Mouse (Mus musculus): ENCODE measurements around the gene Prpf6. TPM values are rescaled to one million over a fixed set of nuclear protein-coding genes. Genes with fewer than 3 reads are reported as not detected.

The Prpf6 gene
- total RNA-seq, 2 experiments from 2014 or later = 52.8 to 53.2 TPM

DNA sequence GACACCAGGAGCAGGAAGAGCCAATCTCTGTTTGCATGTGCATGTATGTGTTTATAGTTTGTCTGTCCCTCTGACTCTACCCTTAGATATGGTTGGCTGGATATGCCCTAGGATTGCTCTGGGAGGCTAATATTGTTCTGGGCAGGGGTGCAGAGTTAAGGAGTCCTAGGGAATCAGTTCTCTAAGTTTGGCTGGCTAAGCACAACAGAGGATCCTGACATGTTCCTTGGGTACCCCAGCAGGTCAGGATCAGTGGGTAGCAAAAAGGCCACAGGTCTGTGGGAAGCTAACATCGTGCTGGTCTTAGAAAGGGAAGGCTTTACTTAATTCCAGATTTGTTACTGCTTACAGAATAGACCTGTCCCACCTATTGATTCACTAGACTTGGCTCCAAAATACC, 12.0 kb upstream of the Prpf6 start:
- DNase-seq (ENCODE audit: low spot score in 2 of 2) = peak in 1 of 2 experiments; percentile 8

DNA sequence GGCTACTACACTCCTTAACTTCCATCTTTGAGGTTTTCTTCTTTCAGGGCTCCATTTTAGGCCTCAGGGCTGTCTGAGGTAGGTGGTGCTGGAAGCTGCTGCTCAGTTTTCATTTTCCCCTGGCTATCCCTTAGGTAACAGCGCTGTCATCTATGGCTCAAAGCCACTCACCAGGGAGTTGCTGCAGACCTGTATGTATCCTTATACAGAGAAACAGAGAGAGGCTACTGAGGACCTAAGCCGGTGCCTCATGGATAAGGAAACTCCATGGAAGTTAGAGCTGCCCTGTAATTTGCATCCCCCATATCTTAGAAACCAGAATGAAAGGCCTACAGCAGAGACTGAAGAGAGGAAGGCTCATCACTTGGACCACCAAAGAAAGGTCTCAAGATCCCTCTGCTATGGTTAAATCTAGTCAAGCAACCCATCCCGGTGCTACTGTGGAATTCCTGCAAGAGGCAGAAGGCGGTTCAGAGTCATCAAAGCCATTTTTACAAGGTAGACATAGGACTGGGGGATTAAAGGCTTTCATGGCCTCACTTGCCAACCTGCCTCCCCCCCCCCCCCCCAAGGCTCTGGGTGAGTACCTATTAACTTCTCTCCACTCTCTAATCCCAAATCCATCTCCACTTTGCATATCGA, 11.4 kb upstream of the Prpf6 start:
- peak in 1 of 2 experiments; percentile 8 for DNase-seq (ENCODE audit: low spot score in 2 of 2)

DNA sequence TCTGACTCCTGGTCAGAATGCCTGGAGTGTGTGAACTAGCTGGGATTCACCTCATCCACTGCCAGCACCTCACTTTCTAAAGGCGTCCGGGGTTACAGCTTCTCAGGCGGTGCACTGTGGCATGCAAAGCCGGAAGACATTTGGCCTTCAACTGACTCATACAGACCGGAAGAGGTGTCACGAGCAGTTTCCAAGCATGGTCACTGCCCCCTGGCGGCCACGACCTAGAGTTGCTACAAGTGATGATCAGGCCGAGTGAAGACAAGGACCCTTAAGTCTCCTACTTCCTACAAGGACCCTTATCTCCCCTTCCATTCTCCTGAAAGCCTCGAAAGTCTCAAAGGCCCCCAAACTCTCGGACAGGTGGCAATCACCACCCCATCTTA, 10.7 kb upstream of the Prpf6 start:
- peak; percentile 76 to 82 for DNase-seq (ENCODE audit: low spot score in 2 of 2)

DNA sequence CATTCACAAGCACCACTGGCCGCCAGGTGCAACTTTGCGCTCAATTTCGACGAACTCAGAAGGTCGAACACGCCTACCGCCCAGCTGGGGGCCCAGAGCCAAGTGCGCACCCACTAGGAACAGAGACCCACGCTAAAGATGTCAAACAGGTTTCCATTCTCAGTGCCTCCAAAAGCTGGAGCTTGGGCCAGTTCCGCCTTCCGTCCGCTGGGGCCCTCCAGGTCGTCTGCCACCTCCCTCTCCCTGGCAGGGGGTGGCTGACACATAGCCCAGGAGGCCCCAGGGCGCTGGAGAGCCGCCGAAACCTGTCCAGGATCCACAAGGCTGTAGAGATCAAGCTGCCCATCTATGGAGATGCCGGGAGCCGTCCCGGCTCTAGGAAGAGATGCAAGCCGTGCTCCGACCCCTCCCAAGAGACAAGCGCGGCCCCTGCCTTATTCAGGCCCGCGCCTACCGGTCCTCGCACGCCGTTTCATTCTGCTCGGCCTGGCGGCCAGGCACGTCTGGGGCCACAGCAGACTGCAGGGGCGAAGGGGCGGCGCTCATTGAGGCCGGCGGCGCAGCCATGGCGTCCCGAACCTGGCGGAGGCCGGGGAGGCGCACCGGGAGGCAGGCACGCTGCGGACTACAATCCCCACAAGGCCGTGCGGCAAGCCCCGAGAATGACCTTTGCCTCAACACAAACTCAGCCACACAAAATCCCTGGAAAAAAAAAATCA, 10.1 kb upstream of the Prpf6 start:
- DNase-seq (ENCODE audit: low spot score in 2 of 2) = peak; percentile 85 to 87

DNA sequence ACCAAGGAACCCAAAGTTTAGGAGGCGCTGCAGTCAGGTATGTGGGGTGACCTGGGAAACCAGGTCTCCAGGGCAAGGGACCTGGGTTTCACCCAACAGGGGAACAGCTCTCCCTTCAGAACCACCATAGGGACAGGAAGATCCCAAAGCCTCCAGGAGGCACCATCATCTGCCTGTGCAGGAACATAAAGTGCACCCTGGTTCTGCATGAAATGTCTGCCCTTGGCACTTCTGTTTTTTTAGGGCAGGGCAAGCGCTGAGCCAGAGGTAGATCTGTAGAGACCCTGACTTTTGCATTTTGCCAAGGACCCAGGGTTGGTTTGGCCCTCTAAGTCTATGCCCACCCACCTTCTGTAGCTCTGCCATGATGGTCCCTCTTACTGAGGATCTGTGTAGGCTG, 9.3 kb upstream of the Prpf6 start:
- DNase-seq (ENCODE audit: low spot score in 2 of 2) = peak in 1 of 2 experiments; percentile 12

DNA sequence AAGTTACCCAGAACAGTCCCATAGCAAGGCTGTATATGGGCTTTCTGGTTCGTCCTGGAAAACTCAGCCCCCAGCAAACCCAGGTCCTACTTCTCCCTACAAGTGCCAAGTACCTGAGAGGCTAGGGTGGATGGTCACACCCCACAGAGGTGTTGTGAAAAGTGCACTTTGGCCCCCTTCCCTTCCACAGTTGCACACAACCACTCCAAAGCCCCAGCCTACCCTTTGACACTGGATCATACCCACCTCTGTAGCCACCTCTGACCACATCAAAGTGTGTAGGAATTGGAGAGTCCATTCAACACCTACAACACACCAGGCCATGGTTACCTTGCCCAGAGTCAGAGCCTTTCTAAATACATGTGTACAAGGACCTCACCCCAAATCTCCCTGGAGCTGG, 8.7 kb upstream of the Prpf6 start:
- peak in 1 of 2 experiments; percentile 3 for DNase-seq (ENCODE audit: low spot score in 2 of 2)

DNA sequence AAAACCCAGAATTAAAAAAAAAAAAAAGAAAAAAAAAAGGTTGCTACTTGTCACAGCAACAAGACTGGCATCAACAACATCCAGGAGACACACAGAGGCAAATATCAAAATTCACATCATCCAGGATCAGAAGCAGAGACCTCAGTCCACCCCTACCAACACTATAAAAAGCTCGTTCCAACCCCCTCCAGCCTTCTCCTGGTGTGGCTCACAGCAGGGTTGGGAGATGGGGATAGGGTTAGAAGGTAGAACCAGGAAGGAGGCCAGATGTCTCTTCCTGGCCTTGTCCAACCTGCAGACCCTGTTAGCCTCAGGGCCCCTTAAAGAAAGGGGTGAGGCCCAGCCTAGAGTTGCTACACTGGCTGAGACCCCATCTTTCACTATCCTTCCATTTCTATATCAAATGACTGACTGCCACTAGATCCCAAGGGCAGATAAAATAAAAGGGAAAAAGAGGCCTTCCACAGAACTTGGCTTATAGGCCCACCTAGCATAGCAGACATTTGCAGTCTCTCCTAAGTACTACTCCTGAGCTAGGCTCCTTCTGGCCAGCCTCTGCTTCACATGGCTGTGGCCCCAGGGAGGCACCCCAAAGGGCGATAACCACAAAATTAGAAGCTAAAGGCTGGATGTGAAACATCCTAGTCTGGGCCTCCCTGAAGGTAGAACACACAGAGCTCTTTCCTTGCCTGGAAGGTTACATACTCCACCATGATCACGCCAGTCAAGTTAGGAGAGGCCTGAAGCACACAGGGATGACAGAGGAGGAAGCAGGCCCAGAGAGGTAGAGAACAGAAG, 8.0 kb upstream of the Prpf6 start:
- DNase-seq (ENCODE audit: low spot score in 2 of 2) = peak in 1 of 2 experiments; percentile 5

DNA sequence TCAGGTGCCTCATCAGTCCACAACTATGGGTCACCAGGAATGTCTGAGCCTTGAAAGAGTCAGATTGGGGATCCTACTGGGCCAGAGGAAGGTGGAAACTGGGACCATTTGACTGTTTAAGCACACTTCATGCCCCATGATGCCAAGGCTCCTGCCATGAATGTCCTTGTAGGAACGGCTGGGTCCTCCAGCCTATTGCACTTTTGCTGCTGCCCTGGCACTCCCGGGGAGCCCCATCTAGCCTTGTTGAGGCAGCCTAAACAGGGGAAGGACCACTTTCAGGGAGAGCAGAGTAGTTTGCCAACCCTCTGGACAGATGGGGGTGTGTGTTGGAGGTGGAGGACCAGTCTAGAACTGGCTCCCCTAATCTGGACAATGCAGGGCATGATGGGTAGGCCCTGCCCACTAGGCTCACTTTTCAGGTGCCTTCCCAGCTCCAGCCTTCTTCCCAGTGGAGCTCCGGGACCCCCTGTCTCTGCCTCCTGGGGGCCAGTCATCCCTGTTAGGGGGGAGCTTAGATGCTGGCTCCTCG, 7.2 kb upstream of the Prpf6 start, which contains the start of gene Uckl1:
TSS of gene Uckl1 (minus strand) at position 482 of the 532 bp plus-strand sequence.
- DNase-seq (ENCODE audit: low spot score in 2 of 2) = no peak

DNA sequence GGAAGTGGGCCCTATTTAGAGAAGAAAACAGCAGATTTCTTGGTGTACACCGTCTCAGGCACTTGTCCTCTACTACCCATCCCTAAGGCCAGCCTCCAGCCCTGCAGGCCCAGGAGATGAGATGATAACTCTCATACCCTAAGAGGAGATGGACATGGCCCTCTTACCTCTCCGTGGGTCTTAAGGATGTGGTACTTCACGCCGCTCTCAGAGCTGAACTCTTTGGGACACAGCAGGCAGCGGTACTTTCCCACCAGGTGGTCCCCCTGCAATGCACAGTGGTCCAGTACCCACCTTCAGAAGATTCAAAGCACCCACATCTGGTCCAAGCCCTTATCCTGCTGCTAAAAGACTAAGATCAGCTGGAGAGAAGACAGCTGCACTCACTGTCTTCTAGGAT, 6.2 kb upstream of the Prpf6 start:
- no peak for DNase-seq (ENCODE audit: low spot score in 2 of 2)

DNA sequence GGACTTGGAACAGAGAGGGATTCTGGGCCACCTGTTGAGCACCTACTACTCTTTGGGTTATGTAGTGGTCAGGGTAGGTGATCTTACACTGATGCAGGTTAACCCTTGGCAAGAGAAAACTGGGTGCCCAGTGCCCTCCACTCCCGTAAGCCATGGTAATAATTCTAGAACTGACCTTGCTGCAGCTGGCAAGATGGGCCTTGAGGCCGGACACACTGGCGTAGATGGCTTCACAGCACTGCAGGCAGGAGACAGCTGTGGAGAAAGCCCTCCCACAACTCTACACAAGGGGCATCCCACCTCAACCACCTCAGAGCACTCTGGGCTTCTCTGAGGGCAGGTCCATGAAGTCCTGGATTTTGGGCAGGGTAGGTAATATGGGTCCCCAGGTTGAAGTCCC, 5.5 kb upstream of the Prpf6 start:
- DNase-seq (ENCODE audit: low spot score in 2 of 2) = no peak

DNA sequence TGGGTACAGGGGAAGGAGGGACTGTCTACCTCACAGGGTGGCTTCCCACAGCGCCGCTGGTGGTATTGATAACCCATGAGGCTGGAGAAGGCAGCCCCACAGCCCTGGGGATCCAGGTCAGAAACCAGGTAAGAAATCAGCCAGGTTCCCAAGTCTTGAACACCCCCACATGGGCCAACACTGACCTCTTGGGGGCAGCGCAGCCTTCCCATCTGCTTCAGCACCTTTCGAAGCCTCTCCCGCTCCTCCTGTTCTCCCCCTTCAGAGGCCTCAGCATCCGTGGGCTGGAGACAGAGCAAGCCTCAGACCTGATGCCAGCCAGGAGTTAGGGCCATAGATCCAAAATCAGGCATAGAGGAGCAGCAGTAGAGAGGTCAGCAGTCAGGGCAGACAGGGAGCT, 3.9 kb upstream of the Prpf6 start:
- no peak for DNase-seq (ENCODE audit: low spot score in 2 of 2)

DNA sequence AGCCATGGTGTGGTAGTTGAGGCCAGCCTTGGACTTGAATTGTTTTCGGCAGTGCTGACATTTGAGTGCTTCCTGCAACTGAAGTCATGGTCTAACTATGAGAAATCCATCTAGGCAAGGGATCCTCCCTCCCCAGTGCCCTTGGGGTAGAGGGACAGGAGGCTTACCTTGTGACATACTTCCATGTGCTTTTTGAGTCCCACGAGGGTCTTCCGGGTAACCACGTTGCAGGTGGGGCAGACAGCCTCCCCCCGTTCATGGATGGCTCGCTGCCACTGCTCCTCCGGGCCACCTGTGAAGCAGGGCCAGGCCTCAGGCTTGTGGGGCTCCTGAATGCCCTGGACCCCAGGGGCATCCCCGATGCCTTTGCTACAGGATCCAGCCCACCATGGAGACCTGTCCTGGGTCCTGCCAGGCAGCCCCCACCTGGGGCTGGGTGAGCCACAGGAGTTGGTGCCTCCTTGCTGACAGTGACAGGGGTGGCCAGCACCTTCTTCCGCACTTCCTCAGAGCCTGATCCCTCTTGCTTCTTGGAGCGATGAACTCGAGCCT, 3.4 kb upstream of the Prpf6 start:
- DNase-seq (ENCODE audit: low spot score in 2 of 2) = no peak

DNA sequence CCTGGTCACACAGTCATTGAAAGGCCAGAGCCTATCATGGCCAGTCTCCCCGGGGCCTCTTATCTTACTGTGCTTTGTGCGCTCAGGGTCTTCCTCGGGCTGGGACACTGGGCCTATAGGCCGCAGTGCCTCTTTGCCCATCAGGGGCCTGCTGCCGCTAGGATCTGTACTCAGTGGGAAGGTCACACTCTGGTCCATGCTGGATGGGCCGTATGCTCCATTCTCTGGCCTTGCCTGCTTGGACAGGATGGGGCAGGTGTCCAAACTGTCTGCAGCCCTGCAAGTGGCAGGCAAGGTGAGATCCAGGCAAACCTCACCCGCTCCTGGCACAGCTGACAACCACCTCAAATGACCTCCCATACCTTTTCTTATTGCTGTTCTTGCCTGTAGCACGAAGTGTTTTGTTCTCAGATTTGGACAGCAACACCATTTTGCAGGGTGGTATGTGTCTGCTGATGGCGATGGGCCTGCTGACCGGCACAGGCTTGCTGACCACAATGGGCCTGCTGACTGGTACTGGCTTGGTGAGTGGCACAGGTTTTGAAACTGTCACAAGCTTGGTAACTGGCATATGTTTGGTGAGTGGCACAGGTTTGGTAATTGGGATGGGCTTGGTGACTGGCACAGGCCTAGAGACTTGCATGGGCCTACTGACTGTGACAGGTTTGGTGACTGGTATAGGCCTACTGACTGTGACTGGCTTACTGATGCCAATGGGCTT, 2.5 kb upstream of the Prpf6 start:
- no peak for DNase-seq (ENCODE audit: low spot score in 2 of 2)

DNA sequence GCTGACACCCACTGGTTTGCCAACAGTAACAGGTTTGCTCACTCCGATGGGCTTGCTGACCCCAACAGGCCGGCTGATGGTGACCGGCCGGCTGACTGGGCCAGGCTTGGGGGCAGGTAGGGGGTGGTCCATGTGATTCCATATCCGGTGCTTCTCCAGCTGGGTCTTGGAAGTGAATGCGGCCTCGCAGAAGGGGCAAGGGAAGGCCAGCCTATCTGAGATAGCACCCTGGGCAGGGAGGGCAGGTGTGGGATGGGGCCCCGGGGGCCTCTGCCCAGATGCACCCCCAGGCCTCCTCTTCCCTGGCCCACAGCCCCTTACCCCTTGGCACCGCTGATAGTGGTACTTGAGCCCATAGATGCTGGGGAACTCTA, 1.9 kb upstream of the Prpf6 start:
- no peak for DNase-seq (ENCODE audit: low spot score in 2 of 2)

DNA sequence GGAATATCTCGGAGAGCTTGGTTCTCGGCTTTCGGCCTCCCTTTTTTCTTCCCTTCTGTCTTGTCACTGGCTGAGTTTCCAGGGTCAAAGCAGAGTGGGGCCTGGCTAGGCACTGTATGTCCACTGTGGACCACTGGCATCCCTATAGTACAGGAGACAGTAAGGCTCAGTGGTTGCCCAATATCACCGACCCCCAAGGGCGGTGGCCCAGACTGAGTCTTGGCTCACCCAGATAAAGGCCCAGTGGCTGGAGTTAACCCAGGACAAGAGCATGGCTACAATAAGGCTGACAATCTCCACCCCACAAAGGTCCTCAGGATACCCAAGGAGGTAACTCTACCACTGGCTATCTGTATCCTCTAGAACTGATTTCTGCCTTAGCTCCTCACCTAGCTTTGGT, 1.2 kb upstream of the Prpf6 start:
- DNase-seq (ENCODE audit: low spot score in 2 of 2) = no peak

DNA sequence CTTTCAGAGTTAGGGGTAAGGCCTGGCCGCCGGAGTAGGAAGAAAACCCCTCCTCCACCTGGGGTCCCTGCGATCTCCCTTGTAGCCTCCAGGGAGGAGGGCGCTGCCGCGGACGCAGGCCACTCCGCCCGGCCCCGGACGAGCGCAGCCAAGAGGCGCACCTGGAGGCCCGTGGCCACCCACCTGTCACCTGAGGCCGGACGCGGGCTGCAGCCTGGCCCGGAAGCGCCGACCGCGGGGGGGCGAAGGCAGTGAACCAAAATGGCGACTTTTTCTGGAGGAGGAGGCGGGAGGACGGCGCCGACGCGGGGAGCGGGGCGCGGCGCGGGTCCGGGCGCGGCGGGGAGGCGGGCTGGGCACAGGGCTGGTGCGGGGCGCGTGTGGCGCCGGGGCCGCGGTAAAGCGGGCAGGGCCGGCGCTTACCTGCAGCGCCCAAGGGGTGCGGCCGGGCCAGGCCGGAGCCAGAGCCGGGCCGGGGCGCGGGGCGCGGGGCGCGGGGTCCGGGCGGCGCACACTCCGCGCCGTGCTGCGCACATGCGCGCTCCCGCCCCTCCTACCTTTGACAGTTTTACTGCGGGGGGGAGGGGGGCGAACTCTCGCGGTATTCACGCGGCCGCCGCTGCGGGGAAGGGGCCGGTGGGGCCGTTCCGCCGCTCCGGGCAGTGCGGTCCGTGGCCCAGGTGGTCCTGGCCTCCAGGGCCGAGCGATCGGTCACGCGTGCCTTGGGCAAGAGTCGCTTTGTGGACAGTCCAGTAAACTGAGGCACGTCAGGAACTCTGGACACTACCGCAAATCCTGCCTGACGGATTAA, 768 bp downstream of the Prpf6 start, which contains the start of gene Zfp512b:
TSS of gene Zfp512b (minus strand) at position 573 of the 811 bp plus-strand sequence.
- peak; percentile 74 to 85 for DNase-seq (ENCODE audit: low spot score in 2 of 2)

DNA sequence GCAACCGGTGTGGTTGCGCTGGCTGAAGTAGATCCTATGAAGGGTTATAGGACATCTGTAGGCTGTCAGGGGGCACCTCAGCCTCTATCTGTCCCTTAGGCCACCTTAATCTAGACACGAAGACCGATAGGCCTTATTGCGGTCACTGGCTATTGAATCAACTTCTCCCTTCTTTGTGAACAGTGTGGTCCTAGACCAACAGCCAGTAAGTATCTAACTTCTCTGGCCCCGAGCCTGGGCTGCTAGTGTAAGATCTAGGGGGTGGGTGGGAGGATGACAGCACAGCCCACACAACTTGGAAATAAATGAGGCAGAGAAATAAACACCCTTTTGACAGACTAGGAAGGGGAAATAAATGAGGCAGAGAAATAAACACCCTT, 1.4 kb downstream of the Prpf6 start:
- peak in 1 of 2 experiments; percentile 30 for DNase-seq (ENCODE audit: low spot score in 2 of 2)

DNA sequence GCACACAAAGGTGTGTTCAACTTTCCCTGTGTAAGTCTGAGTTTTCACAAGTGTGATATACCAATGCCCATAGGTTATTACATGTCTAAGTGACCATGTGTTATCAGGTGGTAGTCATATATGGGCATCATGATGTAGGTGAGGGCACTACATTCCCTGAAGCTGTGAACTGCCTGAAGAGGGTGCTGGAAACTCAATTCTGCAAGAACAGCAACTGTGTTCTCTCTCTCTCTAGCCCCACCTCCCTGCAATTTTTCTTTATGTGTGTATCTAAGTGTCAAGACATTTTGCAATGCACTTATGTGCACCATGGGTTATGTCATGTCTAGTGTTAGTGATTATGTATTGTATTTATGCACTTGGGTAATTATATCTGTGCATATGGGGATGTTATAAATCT, 2.3 kb downstream of the Prpf6 start:
- DNase-seq (ENCODE audit: low spot score in 2 of 2) = no peak

DNA sequence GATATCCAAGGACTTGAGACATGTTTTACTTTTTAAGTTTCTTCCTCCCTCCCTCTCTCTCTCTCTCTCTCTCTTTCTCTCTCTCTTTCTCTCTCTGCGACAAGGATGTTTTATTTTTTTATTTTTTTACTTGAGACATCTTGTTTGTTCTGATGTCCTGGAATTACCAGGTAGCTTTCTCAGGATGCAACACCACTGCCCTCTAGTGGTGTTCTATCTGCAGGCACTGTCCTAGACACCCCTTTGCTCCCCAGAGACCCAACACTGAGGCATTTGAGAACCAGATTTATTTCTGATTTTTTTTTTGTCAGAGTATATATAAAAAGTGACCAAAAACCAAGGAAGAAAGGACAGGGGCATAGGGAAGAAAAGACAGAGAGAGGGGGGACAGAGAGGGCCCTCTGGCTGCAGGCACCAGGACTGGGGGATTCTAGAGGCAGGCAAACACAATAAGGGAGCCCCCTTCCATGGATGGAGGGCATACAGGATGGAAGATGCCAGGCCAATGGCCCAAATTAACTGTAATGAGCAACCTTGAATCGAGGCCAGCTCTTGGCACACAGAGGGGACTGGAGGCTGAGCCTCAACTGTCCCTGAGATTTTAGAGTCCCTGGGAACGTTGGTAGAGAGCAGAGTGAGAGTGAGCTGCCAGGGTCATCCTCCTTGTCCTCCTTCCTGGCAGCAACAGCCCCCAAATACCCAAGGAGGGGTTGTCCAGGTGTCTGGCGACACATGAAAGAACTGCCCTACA, 3.5 kb downstream of the Prpf6 start:
- DNase-seq (ENCODE audit: low spot score in 2 of 2) = peak; percentile 46 to 58
